Mouse (Mus musculus) spleen, adult 2 months (tissue): ENCODE results near the gene Mob1b.

Experiments used
- CTCF ChIP-seq: fragments of 200-500 bp; IDR thresholded peaks from 2 replicates; pipeline ENCODE4 v1.5.1; 2011; ENCODE audit warnings: mild to moderate bottlenecking, inconsistent platforms; ENCODE audit not compliant: insufficient read depth, insufficient read length, insufficient replicate concordance; ENCODE audit errors: extremely low read depth
- POLR2A ChIP-seq: fragments of 200-500 bp; IDR thresholded peaks from 2 replicates; pipeline ENCODE4 v1.6.1; 2011; ENCODE audit warnings: low read depth, low read length, inconsistent platforms

- TF ChIP-seq CTCF (no peak), POLR2A (no peak)
These were observed 3.4 kb downstream of the Mob1b start for GRCm38 (mm10) chr5:88724030-88724429.
